Mouse (Mus musculus) embryonic fibroblast, embryonic 13.5 days (primary cell): ENCODE measurements at regions not wholly inside any gene's neighbourhood (a gene's known extent, or its start where the extent isn't known, plus 50 kb on each side); places are given as distances from the start of the nearest gene placed in this dataset.
"Not testable (repeated sequence)": the region's sequence is repeated elsewhere in the genome, so short reads cannot be mapped to it uniquely, and the experiment has no call there.

Experiments
- H3K27ac ChIP-seq: 2 replicates; pipeline ENCODE4 v1.5.1; 2012; ENCODE audit warnings: low read length, control low read depth, inconsistent platforms; ENCODE audit not compliant: insufficient read depth
- H3K4me1 ChIP-seq: 2 replicates; pipeline ENCODE4 v1.6.1; 2011; ENCODE audit warnings: low read length; ENCODE audit not compliant: control insufficient read depth, insufficient read depth
- H3K4me3 ChIP-seq: 2 replicates; pipeline ENCODE4 v1.5.1; 2011; ENCODE audit warnings: mild to moderate bottlenecking, control low read depth, low read length; ENCODE audit not compliant: insufficient read depth
- CTCF ChIP-seq: IDR thresholded peaks from 2 replicates; pipeline ENCODE4 v1.5.1; 2011; ENCODE audit warnings: mild to moderate bottlenecking, control low read depth, low read length, moderate library complexity, borderline replicate concordance; ENCODE audit not compliant: insufficient read depth
- POLR2A ChIP-seq: IDR thresholded peaks from 2 replicates; pipeline ENCODE4 v1.6.1; 2011; ENCODE audit warnings: low read depth, mild to moderate bottlenecking, control low read depth, low read length, moderate library complexity

DNA sequence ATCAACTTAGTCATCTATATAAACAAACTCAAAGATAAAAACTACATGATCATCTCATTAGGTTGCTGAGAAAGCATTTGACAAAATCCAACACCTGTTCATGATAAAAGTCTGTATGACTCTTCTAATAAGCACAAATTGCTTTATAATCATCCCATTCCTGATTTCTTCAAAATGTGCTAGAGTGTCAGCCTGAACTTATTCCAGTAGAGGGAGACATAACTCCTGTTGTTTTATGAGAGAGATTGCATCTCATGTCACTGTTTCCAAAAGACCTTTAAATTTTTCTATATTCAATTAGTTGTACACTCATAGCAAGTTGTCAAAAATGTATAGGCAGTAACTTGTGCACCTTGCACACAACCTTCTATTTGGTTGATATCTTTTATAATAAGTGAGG lies 96.0 kb upstream of the Tacstd2 start:
- Histone ChIP-seq H3K4me1 (no peaks in the 10 kb centered on the region), H3K27ac (no peak overlapping the region), H3K4me3 (no peak overlapping the region)
- TF ChIP-seq POLR2A (no peak), CTCF (no peak)

DNA sequence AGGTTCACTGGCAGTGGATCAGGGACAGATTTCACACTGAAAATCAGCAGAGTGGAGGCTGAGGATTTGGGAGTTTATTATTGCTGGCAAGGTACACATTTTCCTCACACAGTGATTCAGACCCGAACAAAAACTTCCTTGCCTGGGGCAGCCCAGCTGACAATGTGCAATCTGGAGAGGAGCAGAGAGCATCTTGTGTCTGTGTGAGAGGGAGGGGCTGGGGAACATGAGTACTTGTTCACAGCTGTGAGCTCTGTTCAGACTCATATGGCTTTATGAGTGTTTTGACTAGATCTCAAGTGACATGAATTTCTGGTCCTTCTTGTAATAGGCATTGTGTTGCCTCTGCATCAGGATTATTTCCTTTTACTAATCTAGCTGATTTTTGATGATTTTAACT lies 74.8 kb upstream of the Tacstd2 start:
- no peak for TF ChIP-seq POLR2A
- no peak for TF ChIP-seq CTCF
- Histone ChIP-seq H3K27ac (no peak overlapping the region), H3K4me3 (no peak overlapping the region), H3K4me1 (no peaks in the 10 kb centered on the region)

DNA sequence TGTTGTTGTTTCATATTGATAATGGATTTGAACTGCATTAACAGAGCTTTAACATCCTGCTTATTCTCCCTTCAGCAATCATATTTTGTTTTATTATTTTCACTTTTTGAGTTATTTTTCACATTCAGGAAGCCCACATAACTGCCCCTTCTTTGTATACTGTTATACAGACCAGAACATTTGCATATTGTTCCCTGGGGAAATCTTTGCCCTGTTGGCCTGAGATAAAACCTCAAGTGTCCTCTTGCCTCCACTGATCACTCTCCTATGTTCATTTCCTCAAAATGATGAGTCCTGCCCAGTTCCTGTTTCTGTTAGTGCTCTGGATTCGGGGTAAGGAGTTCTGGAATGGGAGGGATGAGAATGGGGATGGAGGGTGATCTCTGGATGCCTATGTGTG lies 73.9 kb upstream of the Tacstd2 start:
- H3K4me3 ChIP-seq, H3K4me1 ChIP-seq: not testable (repeated sequence)

More for the DNA sequence above, 73.9 kb upstream of the Tacstd2 start:
- H3K27ac ChIP-seq = not testable (repeated sequence)
